Mouse (Mus musculus) gastrocnemius, adult 2 months (tissue): ENCODE data around the gene Fam129c. TPM values are rescaled to one million over a fixed set of nuclear protein-coding genes. Genes with fewer than 3 reads are reported as not detected.

ENCODE experiments used
- DNase-seq: peaks from one replicate; pipeline ENCODE4 v3.0.0; 2022
- H3K27ac ChIP-seq: fragments of 200-600 bp; 2 replicates; pipeline ENCODE4 v1.8.1; 2022; ENCODE audit warnings: mild to moderate bottlenecking
- H3K4me3 ChIP-seq: fragments of 200-600 bp; 2 replicates; pipeline ENCODE4 v1.8.1; 2022; ENCODE audit warnings: mild to moderate bottlenecking, moderate library complexity
- CTCF ChIP-seq: fragments of 200-600 bp; IDR thresholded peaks from 2 replicates; pipeline ENCODE4 v1.8.1; 2022; ENCODE audit warnings: antibody characterized with exemption, mild to moderate bottlenecking, moderate library complexity
- intact Hi-C: fragments of 180-260 bp; cut with DNase I; formaldehyde crosslinking; loops from one replicate; pipeline ENCODE4 v1.15.1; 2025
- total RNA-seq, 2 experiments: library from RNA; stranded (reverse); gene quantifications; 2 replicates each; pipeline ENCODE4 v1.2.3; 2021

The Fam129c gene
- total RNA-seq, 2 experiments from 2014 or later: 0.79 to 1.4 TPM

DNA sequence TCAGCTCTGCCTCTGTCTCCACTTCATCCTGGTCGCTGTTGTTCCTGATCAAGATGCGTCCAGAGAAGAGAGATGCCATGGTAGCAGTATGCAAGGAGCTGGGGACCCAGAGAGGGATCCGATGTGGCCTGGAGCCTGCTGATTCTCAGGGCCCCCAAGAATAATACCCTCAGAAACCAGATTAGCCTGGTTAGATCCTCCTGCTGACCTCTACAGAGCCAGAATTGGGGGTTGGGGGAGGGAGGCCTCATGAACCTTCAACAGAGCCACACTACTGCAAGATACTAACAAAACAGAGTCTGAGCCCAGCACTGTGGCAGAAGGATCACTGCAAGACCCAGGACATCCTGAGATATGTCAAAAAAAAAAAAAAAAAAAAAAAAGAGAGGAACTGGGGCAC lies 30.9 kb upstream of the Fam129c start, which contains the start of gene Nxnl1:
Nxnl1 (minus strand) TSS at position 101 of the 400 bp plus-strand sequence.
- Histone ChIP-seq H3K27ac (peak within 1 kb of the TSS; percentile 90), H3K4me3 (no peak within 1 kb of the TSS)
- TF ChIP-seq CTCF: no peak
- intact Hi-C loops: no loop called here
- DNase-seq: no peak

DNA sequence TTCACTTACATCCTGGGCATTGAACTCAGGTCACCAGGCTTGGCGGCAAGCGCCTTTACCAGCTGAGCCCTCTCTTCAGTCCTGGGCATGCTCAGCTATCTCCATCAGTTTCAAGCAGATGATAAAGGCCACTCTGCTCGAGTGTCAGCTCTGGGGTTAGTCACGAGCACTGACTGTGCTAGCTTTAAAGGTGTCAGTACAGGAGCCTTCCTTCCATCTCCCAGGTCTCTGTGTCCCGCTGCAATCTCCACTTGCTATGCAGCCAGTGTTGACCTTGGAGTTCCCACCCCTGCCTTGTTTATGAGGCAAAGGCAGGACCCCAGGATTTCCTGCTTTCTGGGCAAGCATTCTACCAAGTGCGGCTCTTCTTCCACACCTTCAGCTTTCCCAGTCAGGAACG lies 29.9 kb upstream of the Fam129c start:
- DNase-seq: no peak
- Histone ChIP-seq H3K4me3 (no peak overlapping the region), H3K27ac (peak overlapping the region; percentile 90)
- no peak for TF ChIP-seq CTCF
- intact Hi-C loops: no loop called here

DNA sequence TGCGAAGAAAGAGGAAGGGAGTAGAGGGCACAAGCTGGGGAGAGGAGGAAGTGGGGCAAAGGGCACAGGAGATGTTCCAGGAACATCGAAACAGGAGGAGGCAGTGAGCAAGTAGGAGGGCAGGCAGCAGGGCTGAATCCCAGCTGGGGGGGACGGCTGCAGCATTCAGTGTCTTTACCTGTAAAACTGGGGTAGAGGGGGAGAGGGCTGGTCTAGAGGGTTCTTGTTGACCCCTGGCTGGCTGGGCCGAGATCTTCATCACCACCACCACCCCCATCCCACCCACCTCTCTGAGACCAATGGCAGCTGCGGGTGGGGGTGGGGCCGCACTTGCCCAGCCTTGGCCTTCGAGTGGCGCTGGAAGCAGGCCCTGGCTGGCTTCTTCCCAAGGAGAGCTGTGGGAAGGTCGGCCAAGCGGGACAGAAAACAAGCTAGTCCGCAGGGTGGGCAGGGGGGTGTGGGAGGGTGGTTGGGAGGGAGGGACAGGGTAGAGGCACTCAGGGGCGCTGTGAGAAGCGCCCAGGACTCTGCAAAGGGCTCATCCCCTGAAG lies 29.0 kb upstream of the Fam129c start, which contains the start of gene Slc27a1:
Slc27a1 (plus strand) TSS at position 496 of the 551 bp plus-strand sequence.
- peak; percentile 90 for DNase-seq
- intact Hi-C loops: no loop called here
- TF ChIP-seq CTCF: no peak
- Histone ChIP-seq H3K4me3 (peak within 1 kb of the TSS; percentile 75), H3K27ac (peak within 1 kb of the TSS; percentile 90)

DNA sequence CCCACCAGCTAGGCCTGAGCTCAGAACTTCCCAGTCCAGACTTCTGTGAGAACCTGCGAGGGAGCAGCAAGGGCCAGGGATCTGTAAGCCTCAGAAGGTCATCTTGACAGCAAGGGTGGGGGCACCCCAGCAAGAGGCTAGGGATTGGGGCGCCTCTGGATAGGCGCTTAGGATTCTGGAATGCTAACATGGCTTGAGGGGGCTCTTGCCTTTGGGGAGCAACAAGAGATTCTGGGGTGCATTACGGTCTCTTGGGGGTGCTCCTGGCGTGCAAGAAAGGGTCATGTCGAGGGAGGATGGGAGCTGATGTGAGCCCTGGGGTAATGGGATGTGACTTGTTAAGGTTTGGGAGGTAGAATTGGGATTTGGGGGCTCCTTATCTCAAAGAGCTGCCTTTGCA lies 28.5 kb upstream of the Fam129c start:
- TF ChIP-seq CTCF: no peak
- Histone ChIP-seq H3K27ac (peak overlapping the region; percentile 90), H3K4me3 (peak overlapping the region; percentile 75)
- no peak for DNase-seq
- intact Hi-C loops: no loop called here

DNA sequence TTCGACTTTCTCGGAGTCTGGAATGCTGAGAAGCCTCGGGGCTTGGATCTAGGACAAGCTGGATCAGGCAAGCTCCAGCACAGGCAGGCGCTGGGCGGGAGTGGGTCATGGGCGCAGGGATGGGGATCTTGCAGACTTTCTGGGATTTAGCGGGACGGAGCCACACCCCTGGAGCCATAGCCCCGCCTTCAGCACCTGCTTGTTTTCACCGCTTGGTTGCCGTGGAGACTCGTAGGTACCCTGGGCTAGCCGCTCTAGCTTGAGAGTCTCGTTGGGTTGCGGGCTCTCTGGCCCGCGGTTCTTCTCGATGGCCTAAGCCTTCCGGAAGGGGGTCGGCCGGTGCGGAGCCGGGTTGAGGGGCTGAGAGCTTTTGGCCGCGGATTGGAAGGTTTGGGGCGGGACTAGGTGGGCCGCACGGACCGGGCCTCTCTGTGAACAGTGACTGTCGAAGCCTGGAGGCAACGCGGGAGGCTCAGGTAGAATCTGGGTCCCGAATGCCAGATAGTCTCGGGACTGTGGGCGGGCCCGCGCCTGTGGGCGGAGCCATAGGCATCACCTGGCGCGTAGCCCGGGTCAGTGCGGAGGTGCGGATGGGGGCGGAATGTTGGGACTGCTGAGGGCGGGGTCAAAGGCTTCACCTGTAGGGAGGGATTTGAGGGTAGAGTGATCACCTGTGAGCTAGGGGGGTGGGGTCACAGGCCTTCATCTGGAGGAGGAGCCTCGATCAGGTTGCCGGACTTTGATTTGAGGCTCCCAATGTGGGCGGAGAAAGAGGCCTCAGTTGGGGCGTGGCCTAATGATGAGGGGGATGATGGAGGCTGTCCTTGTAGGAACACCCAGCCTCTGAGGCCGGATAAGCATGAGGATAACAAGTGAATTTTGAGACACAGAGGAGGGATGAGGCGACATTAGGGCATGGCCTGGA lies 27.8 kb upstream of the Fam129c start:
- H3K27ac ChIP-seq: peak overlapping the region; percentile 90
- no peak for TF ChIP-seq CTCF
- peak overlapping the region; percentile 75 for H3K4me3 ChIP-seq
- intact Hi-C loops: no loop called here
- peak; percentile 88 for DNase-seq

DNA sequence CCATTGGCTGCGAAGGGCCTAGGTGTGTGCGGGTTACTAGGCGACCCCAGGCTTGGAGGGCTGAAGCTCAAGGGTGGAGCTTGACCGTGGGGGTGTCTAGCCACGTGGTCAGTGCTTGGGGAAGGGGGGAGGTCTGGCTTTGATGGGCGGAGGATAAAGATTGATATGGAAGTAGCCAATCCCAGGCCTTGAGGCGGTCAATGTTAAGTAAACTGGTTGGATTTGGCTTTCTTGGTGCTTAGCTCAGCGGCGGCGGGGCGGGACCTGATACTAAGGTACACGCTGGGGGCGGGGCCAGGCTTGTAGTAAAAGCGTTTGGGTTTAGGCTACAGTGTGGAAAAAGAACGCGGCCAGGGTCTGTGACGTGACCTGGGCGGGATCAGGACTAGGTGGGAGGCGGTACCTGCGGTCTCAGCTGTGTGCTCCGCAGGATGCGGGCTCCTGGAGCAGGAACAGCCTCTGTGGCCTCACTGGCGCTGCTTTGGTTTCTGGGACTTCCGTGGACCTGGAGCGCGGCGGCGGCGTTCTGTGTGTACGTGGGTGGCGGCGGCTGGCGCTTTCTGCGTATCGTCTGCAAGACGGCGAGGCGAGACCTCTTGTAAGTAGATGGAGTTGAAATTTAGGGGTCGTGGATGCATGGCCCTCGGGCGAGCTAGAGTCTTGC lies 27.0 kb upstream of the Fam129c start:
- intact Hi-C loops: no loop called here
- peak overlapping the region; percentile 90 for H3K27ac ChIP-seq
- no peak for TF ChIP-seq CTCF
- H3K4me3 ChIP-seq: peak overlapping the region; percentile 75
- peak; percentile 92 for DNase-seq

DNA sequence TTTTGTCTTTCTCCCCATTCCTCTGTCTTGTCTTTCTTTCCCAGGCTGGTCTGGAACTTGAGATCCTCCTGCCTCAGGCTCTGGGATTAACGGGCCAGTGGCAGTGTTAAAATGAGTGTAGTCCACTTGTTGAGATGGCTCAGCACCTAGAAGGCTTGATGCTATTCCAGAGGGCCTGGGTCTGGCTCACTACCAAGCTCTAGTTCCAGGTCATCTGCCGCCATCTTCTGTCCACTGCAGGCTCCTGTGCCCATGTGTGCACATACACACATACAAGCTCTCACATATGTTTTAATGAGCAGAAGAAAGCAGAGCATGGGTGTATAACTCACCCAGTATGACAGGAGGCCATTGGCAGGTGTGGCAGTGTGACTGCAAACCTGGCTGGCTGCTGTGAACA lies 25.4 kb upstream of the Fam129c start:
- TF ChIP-seq CTCF: no peak; the same call in 1 of the 2 replicates
- H3K4me3 ChIP-seq: no peak overlapping the region; the same call in 1 of the 2 replicates
- no peak for DNase-seq
- intact Hi-C loops: no loop called here
- peak overlapping the region; percentile 55 for H3K27ac ChIP-seq

DNA sequence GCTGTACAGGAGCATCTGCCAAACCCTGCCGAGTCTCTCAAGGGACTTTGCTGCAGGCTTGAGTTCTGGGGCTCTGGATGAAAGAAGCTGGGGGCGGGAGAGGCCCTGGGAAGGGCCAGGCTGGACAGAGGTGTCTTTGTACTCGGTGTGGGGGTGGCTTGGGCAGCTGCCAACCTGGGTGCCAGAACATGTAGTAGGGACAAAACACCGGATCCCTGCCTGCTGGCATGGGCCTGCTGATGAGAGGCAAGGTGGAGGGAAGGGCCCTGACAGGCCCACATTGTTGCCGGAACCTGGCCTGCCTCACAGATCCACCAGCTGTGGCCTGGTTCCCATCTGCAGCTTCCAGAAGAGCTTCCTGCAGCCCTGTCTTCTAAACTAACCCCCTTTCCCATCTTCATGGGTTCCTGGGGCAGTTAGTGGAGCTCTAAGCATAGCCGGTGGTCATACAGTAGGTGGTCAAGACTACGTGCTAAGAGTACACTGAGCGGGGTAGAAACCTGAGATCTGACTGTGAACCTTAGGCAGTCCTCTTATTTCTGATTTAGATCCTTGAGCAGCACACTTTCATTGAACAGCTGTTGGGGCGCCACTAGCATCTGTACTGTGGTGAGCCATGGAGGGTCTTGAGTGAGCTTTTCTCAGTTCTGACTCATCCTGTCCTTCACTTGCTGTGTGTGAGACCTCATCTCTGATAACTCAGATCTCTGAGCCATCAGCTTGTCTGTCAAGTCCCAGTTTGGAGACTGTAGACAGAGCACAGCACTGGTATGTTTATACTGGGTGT lies 24.4 kb upstream of the Fam129c start:
- H3K4me3 ChIP-seq: peak overlapping the region; percentile 19
- intact Hi-C loops: no loop called here
- no peak for TF ChIP-seq CTCF
- H3K27ac ChIP-seq: peak overlapping the region; percentile 55
- peak; percentile 67 for DNase-seq

DNA sequence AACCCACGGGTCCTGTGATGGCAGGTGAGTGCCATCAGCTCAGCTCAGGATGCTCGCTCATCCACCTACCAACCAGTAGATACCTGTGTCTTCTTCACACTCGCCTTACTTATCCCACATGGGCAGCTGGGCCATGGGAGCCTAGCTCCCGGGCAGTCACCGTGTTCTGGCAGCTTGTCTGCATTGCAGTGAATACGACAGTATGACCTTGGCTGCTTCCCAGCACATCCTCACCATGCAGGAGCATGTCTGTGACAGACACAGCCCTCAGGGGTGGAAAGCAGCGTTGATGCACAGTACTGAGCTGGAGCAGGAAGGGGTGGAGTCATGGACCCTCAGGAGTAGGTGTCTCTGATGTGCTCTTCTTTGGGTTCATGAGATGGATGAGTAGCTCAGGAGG lies 23.0 kb upstream of the Fam129c start:
- Histone ChIP-seq H3K27ac (peak overlapping the region; percentile 63; the same call in 1 of the 2 replicates), H3K4me3 (no peak overlapping the region)
- TF ChIP-seq CTCF: no peak
- intact Hi-C loops: no loop called here
- DNase-seq: no peak

DNA sequence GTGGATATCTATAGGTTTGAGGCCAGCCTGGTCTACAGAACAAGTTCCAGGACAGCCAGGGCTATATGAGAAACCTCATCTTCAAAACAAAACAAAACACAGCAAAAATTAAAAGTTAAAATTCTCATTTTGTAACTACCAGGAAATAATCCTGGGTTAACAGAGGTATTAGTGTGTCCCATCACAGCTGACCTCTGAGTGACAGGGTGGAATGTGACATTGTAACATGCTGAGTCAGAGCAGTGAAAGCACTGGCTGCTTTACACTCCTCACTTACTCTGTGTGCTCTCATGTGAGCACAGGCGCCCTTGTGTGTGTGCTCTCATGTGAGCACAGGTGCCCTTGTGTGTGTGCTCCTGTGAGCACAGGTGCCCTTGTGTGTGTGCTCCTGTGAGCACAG lies 22.4 kb upstream of the Fam129c start:
- H3K27ac ChIP-seq: peak overlapping the region; percentile 63
- no peak for DNase-seq
- TF ChIP-seq CTCF: no peak
- intact Hi-C loops: no loop called here
- no peak overlapping the region for H3K4me3 ChIP-seq

DNA sequence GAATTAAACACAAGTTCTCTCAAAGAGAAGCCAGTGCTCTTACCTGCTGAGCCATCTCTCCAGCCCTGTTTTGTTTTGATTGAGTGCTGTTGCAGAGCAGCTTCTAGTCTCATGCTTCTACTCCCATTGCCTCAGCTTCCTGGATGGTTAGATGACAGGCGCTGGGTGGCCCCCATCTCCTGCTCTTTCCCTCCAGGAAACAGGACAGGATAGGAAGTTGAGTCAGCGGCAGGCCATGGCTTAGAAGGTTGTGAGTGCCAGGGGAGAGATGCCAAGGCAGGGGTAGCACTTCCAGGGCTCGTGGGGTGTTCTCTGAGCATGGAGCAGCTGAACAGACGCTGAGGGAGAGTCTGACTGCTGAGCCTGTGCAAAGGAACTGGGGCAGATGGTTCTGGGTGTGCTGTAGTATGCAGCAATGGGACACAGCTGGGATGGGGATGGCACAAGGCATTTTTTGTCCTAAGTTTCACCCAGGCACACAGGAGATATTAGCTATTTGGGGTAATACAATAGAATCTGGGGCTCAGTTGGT lies 19.5 kb upstream of the Fam129c start:
- Histone ChIP-seq H3K4me3 (no peak overlapping the region), H3K27ac (no peak overlapping the region)
- no peak for TF ChIP-seq CTCF
- DNase-seq: no peak
- intact Hi-C loops: no loop called here

DNA sequence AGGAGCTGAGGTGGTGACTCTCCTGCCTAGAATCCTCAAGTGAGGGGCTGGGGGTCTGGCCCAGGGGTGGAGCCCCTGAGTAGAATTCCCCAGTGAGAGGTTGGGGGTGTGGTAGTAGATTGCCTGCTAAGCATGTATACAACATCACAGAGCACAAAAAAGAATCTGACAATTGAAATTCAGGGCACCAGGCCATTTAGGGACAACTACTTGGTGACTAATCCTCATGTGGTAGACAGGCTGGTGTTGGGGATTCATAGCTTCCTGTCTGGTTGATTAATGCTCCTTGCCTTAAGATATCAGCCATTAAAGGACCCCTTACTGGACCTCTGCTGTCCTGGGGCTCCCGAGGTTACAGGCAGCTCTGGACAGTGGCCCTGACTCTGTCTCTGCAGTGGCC lies 18.4 kb upstream of the Fam129c start:
- intact Hi-C loops: no loop called here
- no peak for TF ChIP-seq CTCF
- Histone ChIP-seq H3K4me3 (peak overlapping the region; percentile 13; the same call in 1 of the 2 replicates), H3K27ac (peak overlapping the region; percentile 73)
- DNase-seq: no peak
